Mouse (Mus musculus) thymus, adult 2 months (tissue): Measurements from ENCODE around the gene Snd1. TPM values are rescaled to one million over a fixed set of nuclear protein-coding genes. Genes with fewer than 3 reads are reported as not detected.

Experiments used
- DNase-seq: peaks from one replicate; pipeline ENCODE4 v3.0.0; 2021
- H3K27ac ChIP-seq: fragments of 200-500 bp; 2 replicates; pipeline ENCODE4 v1.5.1; 2012; ENCODE audit warnings: low read length, control low read depth; ENCODE audit not compliant: control insufficient read depth, insufficient read depth
- H3K27me3 ChIP-seq: fragments of 200-500 bp; 2 replicates; pipeline ENCODE4 v1.6.1; 2012; ENCODE audit warnings: mild to moderate bottlenecking, low read length, moderate library complexity, mixed read lengths; ENCODE audit not compliant: control insufficient read depth, insufficient read depth
- H3K36me3 ChIP-seq: fragments of 200-500 bp; 2 replicates; pipeline ENCODE4 v1.6.1; 2012; ENCODE audit warnings: mild to moderate bottlenecking, low read length, moderate library complexity; ENCODE audit not compliant: control insufficient read depth, insufficient read depth
- H3K4me1 ChIP-seq: fragments of 200-500 bp; replicated peaks from 2 replicates; pipeline ENCODE4 v1.6.1; 2012; ENCODE audit warnings: low read length; ENCODE audit not compliant: control insufficient read depth, insufficient read depth
- H3K4me3 ChIP-seq: fragments of 200-500 bp; 2 replicates; pipeline ENCODE4 v1.5.1; 2012; ENCODE audit warnings: mild to moderate bottlenecking, low read length, control low read depth, moderate library complexity; ENCODE audit not compliant: control insufficient read depth, insufficient read depth
- CTCF ChIP-seq: fragments of 200-500 bp; IDR thresholded peaks from 2 replicates; pipeline ENCODE4 v1.5.1; 2012; ENCODE audit warnings: mild to moderate bottlenecking, control low read depth, low read length, moderate library complexity, borderline replicate concordance; ENCODE audit not compliant: control insufficient read depth, poor library complexity, insufficient read depth; ENCODE audit errors: extremely low read depth
- POLR2A ChIP-seq: fragments of 200-500 bp; IDR thresholded peaks from 2 replicates; pipeline ENCODE4 v1.6.1; 2012; ENCODE audit warnings: mild to moderate bottlenecking, low read length, control low read depth, moderate library complexity; ENCODE audit not compliant: control insufficient read depth, poor library complexity, insufficient read depth; ENCODE audit errors: extremely low read depth
- WGBS: fragments of 180-500 bp; shearing (Covaris S2); methylation state at CpG from one replicate; pipeline ENCODE4 v1.1.7; 2018; 5-methylcytosine and 5-hydroxymethylcytosine counted together
- polyA plus RNA-seq: library from polyadenylated mRNA; depleted of rRNA; stranded (reverse); fragments of >200 nt; gene quantifications from 2 replicates; pipeline ENCODE4 v1.2.3, GENCODE M21; 2012; rRNA removed

Snd1 gene
- polyA plus RNA-seq, 1 experiment: 79.3 TPM

- Histone ChIP-seq H3K27me3 (peaks cover 10% of the 10 kb centered on the region; the same call in 1 of the 2 replicates), H3K4me1 (no peaks in the 10 kb centered on the region), H3K36me3 (no peaks in the 10 kb centered on the region), H3K27ac (no peak overlapping the region), H3K4me3 (no peak overlapping the region)
- TF ChIP-seq CTCF (no peak), POLR2A (no peak)
- WGBS: 12% methylated on average over 14 of the region's 14 CpGs
- no peak for DNase-seq
Measured at GRCm38 (mm10) chr6:28980219-28980618, 505.3 kb downstream of the Snd1 start.

GRCm38 (mm10) chr6:28980750-28981584 lies 506.0 kb downstream of the Snd1 start:
- TF ChIP-seq CTCF (no peak), POLR2A (no peak)
- no peaks in the 10 kb centered on the region for H3K4me1 ChIP-seq
- no peak overlapping the region for H3K27ac ChIP-seq
- no peak for DNase-seq
- 4% methylated on average over 56 of the region's 56 CpGs for WGBS
- peaks cover 10% of the 10 kb centered on the region; the same call in 1 of the 2 replicates for H3K27me3 ChIP-seq
- H3K4me3 ChIP-seq: no peak overlapping the region
- H3K36me3 ChIP-seq: no peaks in the 10 kb centered on the region

- no peak overlapping the region for H3K27ac ChIP-seq
- TF ChIP-seq POLR2A: no peak
- no peak for TF ChIP-seq CTCF
- no peak overlapping the region for H3K4me3 ChIP-seq
- no peaks in the 10 kb centered on the region for H3K36me3 ChIP-seq
- H3K27me3 ChIP-seq: peaks cover 10% of the 10 kb centered on the region; the same call in 1 of the 2 replicates
- no peak for DNase-seq
- WGBS: 11% methylated on average over 18 of the region's 18 CpGs
- no peaks in the 10 kb centered on the region for H3K4me1 ChIP-seq
Measured at GRCm38 (mm10) chr6:28981585-28981948, 506.6 kb downstream of the Snd1 start.

GRCm38 (mm10) chr6:28981966-28982701 lies 507.2 kb downstream of the Snd1 start:
- TF ChIP-seq POLR2A (no peak), CTCF (no peak)
- no peaks in the 10 kb centered on the region for H3K36me3 ChIP-seq
- no peaks in the 10 kb centered on the region for H3K4me1 ChIP-seq
- peak; percentile 29 for DNase-seq
- no peak overlapping the region for H3K27ac ChIP-seq
- H3K4me3 ChIP-seq: no peak overlapping the region
- WGBS: 17% methylated on average over 18 of the region's 18 CpGs
- H3K27me3 ChIP-seq: peaks cover 10% of the 10 kb centered on the region; the same call in 1 of the 2 replicates

GRCm38 (mm10) chr6:28982817-28983216 lies 507.9 kb downstream of the Snd1 start:
- 91% methylated on average over 1 of the region's 1 CpGs for WGBS
- no peak for DNase-seq

More at GRCm38 (mm10) chr6:28982817-28983216, 507.9 kb downstream of the Snd1 start:
- H3K36me3 ChIP-seq: no peaks in the 10 kb centered on the region
- H3K4me1 ChIP-seq: no peaks in the 10 kb centered on the region
- peaks cover 10% of the 10 kb centered on the region; the same call in 1 of the 2 replicates for H3K27me3 ChIP-seq
- TF ChIP-seq POLR2A: no peak
- no peak for TF ChIP-seq CTCF
- H3K4me3 ChIP-seq: no peak overlapping the region
- H3K27ac ChIP-seq: no peak overlapping the region

Other genes starting within 250 kb of the Snd1 start
- gene Zfp800, start 77.1 kb upstream of the Snd1 start, polyA plus RNA-seq: 8.5 and 10.8 TPM in 2 replicates
- 595 and 682 TPM in 2 replicates for gene Arf5, start 51.6 kb upstream of the Snd1 start, polyA plus RNA-seq
- 0.19 TPM in 1 of 2 replicates, not detected in the other for gene Fscn3, start 47.4 kb upstream of the Snd1 start, polyA plus RNA-seq
- gene Gcc1, start 46.7 kb upstream of the Snd1 start, polyA plus RNA-seq: 9.3 and 10.6 TPM in 2 replicates
- gene Pax4, start 25.8 kb upstream of the Snd1 start, polyA plus RNA-seq: not detected in 2 replicates